Mouse (Mus musculus) E14TG2a.4 (cell line): ENCODE measurements around the gene Usp3.

Experiments used
- CTCF ChIP-seq: conservative IDR thresholded peaks from 2 replicates; pipeline ENCODE4 v1.5.1; 2014; ENCODE audit warnings: low read length
- NANOG ChIP-seq: IDR thresholded peaks from 2 replicates; pipeline ENCODE4 v1.6.1; 2014; ENCODE audit warnings: borderline replicate concordance, low read length, mixed read lengths
- POU5F1 ChIP-seq: IDR thresholded peaks from 2 replicates; pipeline ENCODE4 v1.6.1; 2014; ENCODE audit warnings: low read length, borderline replicate concordance

- TF ChIP-seq CTCF (no peak), NANOG (no peak), POU5F1 (no peak)
These were observed 4.1 kb upstream of the Usp3 start for GRCm38 (mm10) chr9:66597076-66597475.
